Mouse (Mus musculus) cerebellum, adult 2 months (tissue): Measurements from ENCODE around the gene Acbd4.

Source experiments
- CTCF ChIP-seq: fragments of 200-500 bp; IDR thresholded peaks from 2 replicates; pipeline ENCODE4 v1.5.1; 2011; ENCODE audit warnings: low read depth, mild to moderate bottlenecking, control low read depth, low read length, moderate library complexity, borderline replicate concordance; ENCODE audit not compliant: insufficient read depth
- POLR2A ChIP-seq: fragments of 200-500 bp; IDR thresholded peaks from 2 replicates; pipeline ENCODE4 v1.6.1; 2011; ENCODE audit warnings: low read length, control low read depth, borderline replicate concordance; ENCODE audit not compliant: insufficient read depth

DNA sequence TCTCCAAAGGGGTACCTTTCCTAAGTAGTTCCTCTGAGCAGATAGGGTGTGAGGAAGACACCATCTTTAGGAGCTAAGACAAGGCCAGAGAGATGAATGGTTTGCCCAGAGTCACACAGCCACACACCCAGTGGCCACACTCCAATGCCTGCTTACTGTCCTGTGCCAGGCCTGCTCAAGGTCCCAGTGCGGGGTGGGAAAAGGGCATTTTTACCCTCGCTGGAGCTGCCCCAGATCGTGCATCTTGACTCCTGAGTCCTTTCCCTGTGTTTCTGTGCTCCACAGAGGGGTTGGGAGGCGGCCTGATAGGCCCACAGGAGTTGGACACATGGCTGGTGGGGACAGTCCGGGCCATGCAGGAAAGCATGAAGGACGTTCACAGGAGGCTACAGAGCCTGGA is 4.3 kb downstream of the Acbd4 start:
- TF ChIP-seq CTCF (no peak), POLR2A (no peak)
